Mouse (Mus musculus) intestine, embryonic 15.5 days (tissue): ENCODE data around the gene Tex30. TPM values are rescaled to one million over a fixed set of nuclear protein-coding genes. Genes with fewer than 3 reads are reported as not detected.
A peak's percentile ranks its signal among the peaks of the same experiment; 100 is the strongest.

Experiments
- ATAC-seq: fragments of 200-750 bp; cut with Nextera tagmentation; 2 replicates; pipeline ENCODE4 v1.8.0; 2017; ENCODE audit warnings: moderate TSS enrichment, moderate library complexity
- H3K27ac ChIP-seq: fragments of 300-500 bp; sonication (generic); 2 replicates; pipeline ENCODE4 v1.5.1; 2015; ENCODE audit warnings: mild to moderate bottlenecking, inconsistent platforms
- H3K27me3 ChIP-seq: fragments of 300-500 bp; sonication (generic); replicated peaks from 2 replicates; pipeline ENCODE4 v1.6.1; 2015; ENCODE audit warnings: inconsistent platforms
- H3K36me3 ChIP-seq: fragments of 300-500 bp; sonication (generic); 2 replicates; pipeline ENCODE4 v1.6.1; 2015; ENCODE audit warnings: inconsistent platforms
- H3K4me1 ChIP-seq: fragments of 300-500 bp; sonication (generic); replicated peaks from 2 replicates; pipeline ENCODE4 v1.6.1; 2015; ENCODE audit warnings: inconsistent platforms
- H3K4me2 ChIP-seq: fragments of 300-500 bp; sonication (generic); replicated peaks from 2 replicates; pipeline ENCODE4 v1.6.1; 2015; ENCODE audit warnings: mild to moderate bottlenecking, inconsistent platforms
- H3K4me3 ChIP-seq: fragments of 300-500 bp; sonication (generic); replicated peaks from 2 replicates; pipeline ENCODE4 v1.5.1; 2015; ENCODE audit warnings: inconsistent platforms
- H3K9ac ChIP-seq: fragments of 300-500 bp; sonication (generic); 2 replicates; pipeline ENCODE4 v1.6.1; 2015; ENCODE audit warnings: inconsistent platforms
- H3K9me3 ChIP-seq: fragments of 300-500 bp; sonication (generic); 2 replicates; pipeline ENCODE4 v1.6.1; 2016; ENCODE audit warnings: inconsistent platforms
- WGBS: fragments of 180-500 bp; shearing (Covaris S2); methylation state at CpG from one replicate; pipeline ENCODE4 v1.1.7; 2015; 5-methylcytosine and 5-hydroxymethylcytosine counted together
- polyA plus RNA-seq: library from polyadenylated mRNA; unstranded; fragments of >200 nt; fragmentation: Nextera tagmentation; extraction: Ambion mirVana; gene quantifications from 2 replicates; pipeline ENCODE4 v1.2.1, GENCODE M21; 2015

Tex30 gene
- 75.7 and 90.0 TPM in 2 replicates for polyA plus RNA-seq

DNA sequence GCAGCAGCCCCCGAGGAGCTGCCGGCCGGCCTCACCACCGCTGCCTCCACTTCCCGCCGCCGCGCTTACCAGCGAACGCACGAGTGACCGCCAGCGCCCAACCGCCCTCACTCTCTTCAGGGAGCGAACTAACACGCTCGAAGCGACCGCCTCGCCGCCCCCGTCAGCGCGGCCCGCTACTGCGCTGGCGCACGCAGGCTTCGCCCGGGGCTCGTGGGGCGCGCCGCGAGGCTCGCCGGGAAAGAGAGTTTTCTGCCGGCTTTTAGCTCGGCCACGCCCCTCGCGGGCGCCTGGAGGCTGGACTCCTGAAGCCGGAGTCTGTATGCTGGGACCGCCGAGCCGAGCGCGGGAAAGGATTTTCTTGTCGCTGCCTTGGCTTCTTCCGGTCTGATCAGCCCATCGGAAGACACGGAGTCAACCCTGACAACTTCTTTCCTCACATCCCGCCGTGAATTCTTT lies at the start of gene Tex30:
Gene Tex30 (minus strand): TSS at position 183 of the 459 bp plus-strand sequence.
- H3K27ac ChIP-seq: peak within 1 kb of the TSS; percentile 95
- peaks cover 3% of the 10 kb centered on the region; the same call in 1 of the 2 replicates for H3K36me3 ChIP-seq
- peak within 1 kb of the TSS; percentile 70 for H3K4me2 ChIP-seq
- ATAC-seq: peak; percentile 98
- peak within 1 kb of the TSS; percentile 83 for H3K9ac ChIP-seq
- peak within 1 kb of the TSS; percentile 87 for H3K4me3 ChIP-seq
- no peaks in the 10 kb centered on the region for H3K9me3 ChIP-seq
- H3K4me1 ChIP-seq: peaks cover 8% of the 10 kb centered on the region; the same call in 1 of the 2 replicates
- no peaks in the 10 kb centered on the region for H3K27me3 ChIP-seq
- WGBS: under 1% methylated on average over 55 of the region's 55 CpGs

DNA sequence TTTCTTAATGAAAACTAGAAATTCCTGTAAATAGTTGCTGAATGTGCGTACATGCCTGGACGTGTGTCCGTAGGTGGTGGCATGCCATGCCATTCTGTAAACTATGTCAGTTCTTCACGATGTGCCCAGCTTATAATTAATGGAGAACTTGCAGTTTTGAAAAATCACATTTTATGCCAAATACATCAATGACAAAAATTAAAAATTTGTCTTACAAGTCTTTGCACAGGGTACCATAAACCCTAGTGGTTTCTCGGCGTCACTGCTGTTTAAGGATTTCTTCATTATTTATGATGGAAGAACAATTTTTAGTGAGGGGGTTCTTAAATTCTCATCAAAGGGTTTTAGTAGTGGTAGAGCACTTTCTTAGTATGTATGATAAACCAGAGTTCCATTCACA lies 46.5 kb upstream of the Tex30 start:
- H3K27me3 ChIP-seq: no peaks in the 10 kb centered on the region
- no peak overlapping the region for H3K27ac ChIP-seq
- H3K4me2 ChIP-seq: peak overlapping the region; percentile 77
- H3K9ac ChIP-seq: no peak overlapping the region; the same call in 1 of the 2 replicates
- no peaks in the 10 kb centered on the region for H3K9me3 ChIP-seq
- no peaks in the 10 kb centered on the region for H3K36me3 ChIP-seq
- H3K4me3 ChIP-seq: peak overlapping the region; percentile 96
- 25% methylated on average over 6 of the region's 6 CpGs for WGBS
- peaks cover 3% of the 10 kb centered on the region; the same call in 1 of the 2 replicates for H3K4me1 ChIP-seq
- no peak for ATAC-seq

GRCm38 (mm10) chr1:44147563-44148381 lies 45.5 kb upstream of the Tex30 start, which contains the start of gene Ercc5:
TSS of gene Ercc5 (plus strand) at chr1:44147744.
- Histone ChIP-seq H3K27me3 (no peaks in the 10 kb centered on the region), H3K9ac (peak within 1 kb of the TSS; percentile 88), H3K9me3 (no peaks in the 10 kb centered on the region), H3K4me1 (peaks cover 3% of the 10 kb centered on the region; the same call in 1 of the 2 replicates), H3K36me3 (no peaks in the 10 kb centered on the region), H3K27ac (peak within 1 kb of the TSS; percentile 96), H3K4me3 (peak within 1 kb of the TSS; percentile 96), H3K4me2 (peak within 1 kb of the TSS; percentile 77)
- peak; percentile 98 for ATAC-seq
- under 1% methylated on average over 66 of the region's 66 CpGs for whole genome bisulfite sequencing

GRCm38 (mm10) chr1:44142747-44143146 lies 40.5 kb upstream of the Tex30 start:
- ATAC-seq: no peak
- 90% methylated on average over 5 of the region's 5 CpGs for WGBS
- Histone ChIP-seq H3K9ac (no peak overlapping the region), H3K27ac (no peak overlapping the region), H3K4me2 (no peak overlapping the region), H3K9me3 (no peaks in the 10 kb centered on the region), H3K27me3 (no peaks in the 10 kb centered on the region), H3K4me3 (no peak overlapping the region), H3K36me3 (peaks cover 5% of the 10 kb centered on the region), H3K4me1 (peaks cover 3% of the 10 kb centered on the region; the same call in 1 of the 2 replicates)

- ATAC-seq: no peak
- WGBS: 17% methylated on average over 4 of the region's 4 CpGs
- peaks cover 9% of the 10 kb centered on the region for H3K36me3 ChIP-seq
Measured at GRCm38 (mm10) chr1:44140232-44140631, 38.0 kb upstream of the Tex30 start.

GRCm38 (mm10) chr1:44129929-44130581 lies 27.8 kb upstream of the Tex30 start:
- peak; percentile 78 for ATAC-seq
- H3K36me3 ChIP-seq: 0 out of 2 replicates have a peak, but pooled peaks cover 3% of the 10 kb centered on the region
- H3K9me3 ChIP-seq: no peaks in the 10 kb centered on the region
- H3K27ac ChIP-seq: no peak overlapping the region
- 60% methylated on average over 4 of the region's 4 CpGs for WGBS
- H3K4me2 ChIP-seq: no peak overlapping the region
- no peak overlapping the region for H3K4me3 ChIP-seq
- no peaks in the 10 kb centered on the region for H3K27me3 ChIP-seq
- H3K9ac ChIP-seq: no peak overlapping the region
- no peaks in the 10 kb centered on the region for H3K4me1 ChIP-seq

More at GRCm38 (mm10) chr1:44140232-44140631, 38.0 kb upstream of the Tex30 start:
- Histone ChIP-seq H3K4me2 (no peak overlapping the region), H3K4me1 (no peaks in the 10 kb centered on the region), H3K27ac (no peak overlapping the region), H3K9me3 (no peaks in the 10 kb centered on the region), H3K9ac (no peak overlapping the region), H3K4me3 (no peak overlapping the region), H3K27me3 (no peaks in the 10 kb centered on the region)

- Histone ChIP-seq H3K36me3 (peaks cover 6% of the 10 kb centered on the region; the same call in 1 of the 2 replicates), H3K9ac (no peak overlapping the region), H3K27me3 (no peaks in the 10 kb centered on the region), H3K4me1 (no peaks in the 10 kb centered on the region), H3K27ac (no peak overlapping the region), H3K4me2 (no peak overlapping the region), H3K9me3 (no peaks in the 10 kb centered on the region), H3K4me3 (no peak overlapping the region)
- ATAC-seq: no peak
- WGBS: 93% methylated on average over 4 of the region's 4 CpGs
Measured at GRCm38 (mm10) chr1:44125590-44125989, 23.3 kb upstream of the Tex30 start.

DNA sequence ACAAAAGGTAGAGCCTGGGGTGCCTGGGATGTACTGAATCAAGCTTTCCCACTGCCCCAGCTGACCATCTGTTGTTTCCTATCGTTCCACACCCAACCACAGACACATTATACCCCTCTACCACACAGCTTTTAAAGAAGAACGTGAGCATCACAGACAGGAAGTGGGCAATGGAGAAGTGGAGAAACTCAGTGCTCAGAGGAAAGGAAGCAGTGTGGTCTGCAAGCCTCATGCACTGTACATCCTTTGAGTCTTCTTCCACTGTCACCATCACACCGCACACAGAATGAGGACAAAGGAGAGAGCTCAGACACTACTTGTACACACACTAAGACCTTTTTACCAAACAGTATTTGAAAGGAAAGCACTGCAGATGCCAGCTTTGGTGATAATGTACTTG lies 20.0 kb upstream of the Tex30 start:
- Histone ChIP-seq H3K27me3 (no peaks in the 10 kb centered on the region), H3K9ac (no peak overlapping the region), H3K4me1 (no peaks in the 10 kb centered on the region), H3K4me3 (no peak overlapping the region), H3K9me3 (no peaks in the 10 kb centered on the region), H3K36me3 (peaks cover 6% of the 10 kb centered on the region; the same call in 1 of the 2 replicates), H3K27ac (no peak overlapping the region), H3K4me2 (no peak overlapping the region)
- no peak for ATAC-seq
- 71% methylated on average over 3 of the region's 3 CpGs for WGBS

DNA sequence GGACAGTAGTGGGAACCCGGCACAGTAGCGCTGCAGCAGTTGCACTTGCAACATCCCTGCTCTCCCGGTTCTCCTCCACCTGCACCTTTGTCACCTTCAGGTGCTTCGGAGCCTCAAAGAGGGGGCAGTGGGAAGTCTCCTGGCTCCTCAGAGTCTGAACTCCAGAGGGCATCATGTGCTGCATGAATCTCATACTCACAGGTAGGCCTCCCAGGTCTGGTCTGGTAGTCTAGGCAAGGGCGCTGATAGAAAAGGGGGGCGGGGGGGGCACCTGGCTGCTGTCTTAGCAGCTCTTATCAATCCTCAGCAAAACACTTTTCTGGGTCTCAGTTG lies 17.8 kb upstream of the Tex30 start:
- peak overlapping the region; percentile 97 for H3K27ac ChIP-seq
- H3K4me3 ChIP-seq: peak overlapping the region; percentile 52
- peaks cover 6% of the 10 kb centered on the region; the same call in 1 of the 2 replicates for H3K36me3 ChIP-seq
- no peaks in the 10 kb centered on the region for H3K4me1 ChIP-seq
- H3K27me3 ChIP-seq: no peaks in the 10 kb centered on the region
- peak overlapping the region; percentile 74 for H3K4me2 ChIP-seq
- H3K9me3 ChIP-seq: no peaks in the 10 kb centered on the region
- ATAC-seq: peak; percentile 63
- H3K9ac ChIP-seq: peak overlapping the region; percentile 79
- 6% methylated on average over 6 of the region's 6 CpGs for WGBS

- peaks cover 6% of the 10 kb centered on the region; the same call in 1 of the 2 replicates for H3K36me3 ChIP-seq
- under 1% methylated on average over 42 of the region's 43 CpGs for whole genome bisulfite sequencing
- no peaks in the 10 kb centered on the region for H3K27me3 ChIP-seq
- H3K4me3 ChIP-seq: peak overlapping the region; percentile 52
- H3K4me2 ChIP-seq: peak overlapping the region; percentile 74
- no peaks in the 10 kb centered on the region for H3K9me3 ChIP-seq
- no peaks in the 10 kb centered on the region for H3K4me1 ChIP-seq
- ATAC-seq: peak; percentile 90
- H3K27ac ChIP-seq: peak overlapping the region; percentile 97
- H3K9ac ChIP-seq: peak overlapping the region; percentile 79
Measured at GRCm38 (mm10) chr1:44119201-44120073, 17.2 kb upstream of the Tex30 start.

- no peaks in the 10 kb centered on the region; the same call in 1 of the 2 replicates for H3K36me3 ChIP-seq
- H3K27ac ChIP-seq: peak within 1 kb of the TSS; percentile 97
- ATAC-seq: peak; percentile 97
- WGBS: under 1% methylated on average over 39 of the region's 39 CpGs
- H3K4me2 ChIP-seq: peak within 1 kb of the TSS; percentile 74
- peak within 1 kb of the TSS; percentile 79 for H3K9ac ChIP-seq
- H3K27me3 ChIP-seq: no peaks in the 10 kb centered on the region
- H3K9me3 ChIP-seq: no peaks in the 10 kb centered on the region
- peak within 1 kb of the TSS; percentile 52 for H3K4me3 ChIP-seq
- H3K4me1 ChIP-seq: no peaks in the 10 kb centered on the region
Measured at GRCm38 (mm10) chr1:44118239-44119054, 16.2 kb upstream of the Tex30 start, which contains the start of the genes Kdelc1 and Bivm. TSS of gene Kdelc1 (minus strand) at chr1:44118808. TSS of gene Bivm (plus strand) at chr1:44118957.
